Mouse (Mus musculus): ENCODE measurements at regions not wholly inside any gene's neighbourhood (a gene's known extent, or its start where the extent isn't known, plus 50 kb on each side); places are given as distances from the start of the nearest gene placed in this dataset.

DNA sequence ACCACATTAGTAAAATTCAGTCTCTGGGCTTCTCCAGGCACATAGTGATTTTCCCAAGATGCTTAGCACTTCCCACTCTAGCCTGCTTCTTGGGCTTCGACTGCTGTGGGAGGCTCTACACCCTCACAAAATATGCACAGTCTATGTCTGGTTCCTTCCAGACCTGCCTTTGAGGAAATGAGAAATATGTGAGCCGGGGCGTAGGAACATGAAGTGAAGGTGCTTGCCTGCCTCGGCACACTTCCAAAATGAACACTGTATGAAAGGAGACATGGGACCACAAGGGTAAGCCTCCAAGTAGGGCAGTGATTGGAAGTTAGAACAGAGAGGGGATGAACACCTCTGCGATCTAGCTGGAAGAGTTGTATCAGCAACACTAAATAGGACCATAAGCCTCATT lies 54.5 kb downstream of the Gm10260 start:
- DNase-seq = no peak

- no peak for DNase-seq
These were observed 55.9 kb downstream of the Gm10260 start for GRCm38 (mm10) chr13:97704541-97704940.

- DNase-seq = no peak
These were observed 61.5 kb downstream of the Gm10260 start for GRCm38 (mm10) chr13:97698967-97699366.

GRCm38 (mm10) chr13:97698317-97698716 lies 62.1 kb downstream of the Gm10260 start:
- no peak for DNase-seq

- no peak for DNase-seq
These were observed 63.2 kb downstream of the Gm10260 start for GRCm38 (mm10) chr13:97697262-97697661.

- DNase-seq = no peak
These were observed 65.4 kb downstream of the Gm10260 start for GRCm38 (mm10) chr13:97695022-97695421.

DNA sequence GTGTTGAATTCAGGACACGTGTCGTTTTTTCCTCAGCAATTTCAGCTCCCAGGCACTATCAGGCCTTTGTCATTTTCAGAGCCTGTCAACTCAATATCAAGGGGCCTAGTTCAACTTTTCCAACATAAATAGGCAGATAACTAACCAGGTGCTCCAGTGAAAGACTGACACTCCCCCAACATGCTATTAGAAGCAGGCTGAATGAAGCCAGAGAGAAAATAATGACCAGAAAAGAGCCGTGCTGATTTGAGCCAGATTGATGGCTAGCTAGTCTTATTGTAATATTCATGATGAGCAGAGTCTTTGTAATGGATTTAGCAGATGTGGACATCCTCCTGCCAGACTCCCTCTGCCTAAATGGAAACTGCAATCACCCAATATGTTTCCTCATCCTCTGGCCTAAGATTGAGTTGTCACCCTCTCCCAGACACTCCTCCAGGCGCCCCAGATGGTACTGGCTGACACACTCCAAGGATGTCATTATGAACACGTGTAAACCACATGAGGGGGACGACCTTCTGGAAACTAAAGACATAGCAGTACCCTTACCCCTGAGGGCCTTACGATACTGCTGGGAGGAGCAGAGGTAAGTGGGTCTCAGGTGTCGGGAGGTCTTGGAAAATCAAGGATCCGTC lies 66.0 kb downstream of the Gm10260 start:
- peak; percentile 41 for DNase-seq

GRCm38 (mm10) chr13:97688310-97688886 lies 72.0 kb downstream of the Gm10260 start:
- no peak for DNase-seq

DNA sequence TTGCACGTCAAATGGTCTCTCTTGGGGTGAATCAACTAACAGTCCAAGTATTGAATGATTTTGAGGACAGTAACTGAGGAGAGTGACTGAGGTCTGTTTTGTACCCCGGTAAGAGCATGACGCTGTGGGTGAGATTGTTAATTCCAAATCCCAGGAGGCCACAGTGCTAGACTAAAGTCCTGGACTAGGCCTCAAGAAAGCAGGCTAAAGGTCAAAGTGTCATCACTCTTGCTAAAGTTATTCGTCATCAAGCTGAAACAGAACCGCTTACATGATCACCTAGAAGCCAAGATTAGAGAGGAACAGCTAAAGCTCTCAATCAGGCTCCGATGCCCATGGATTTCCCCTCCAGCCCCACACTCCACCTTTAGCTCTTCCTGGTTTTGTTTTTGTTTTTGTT lies 76.6 kb downstream of the Gm10260 start:
- no peak for DNase-seq

DNA sequence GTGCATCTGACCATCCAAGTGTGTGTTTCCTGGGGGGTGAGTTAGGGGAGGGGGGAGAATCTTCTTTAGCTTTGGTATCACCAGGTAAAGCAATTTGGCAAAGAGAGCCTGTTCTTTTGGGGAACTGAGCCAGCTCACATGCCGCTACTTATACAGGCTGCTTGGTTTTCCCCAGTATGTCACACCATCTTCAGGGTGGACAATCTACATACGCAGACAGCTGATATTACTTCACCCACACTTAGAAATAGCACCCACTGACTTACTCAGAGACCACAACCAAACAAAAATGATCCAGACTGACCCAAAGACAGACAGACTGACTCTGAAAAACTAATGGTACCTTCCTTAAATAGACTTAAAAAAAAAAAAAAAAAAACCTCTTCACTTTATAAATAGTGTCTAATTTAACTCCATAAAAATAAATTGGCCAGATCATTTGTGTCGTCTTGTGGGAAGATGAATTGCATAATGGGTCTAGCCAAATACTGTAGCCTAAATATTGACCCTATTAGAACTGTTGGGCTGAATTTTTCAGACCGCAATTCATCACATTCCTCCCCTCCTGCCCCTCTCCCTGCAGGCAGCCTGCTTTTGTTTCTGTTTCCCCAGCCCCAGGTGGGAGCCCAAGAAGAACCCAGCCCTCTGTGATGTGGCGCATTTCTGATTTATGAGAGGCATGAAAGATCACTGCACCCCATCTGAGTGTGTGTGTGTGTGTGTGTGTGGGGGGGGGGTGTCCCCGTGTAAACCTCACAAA lies 79.0 kb downstream of the Gm10260 start:
- peak; percentile 39 for DNase-seq

- no peak for DNase-seq
These were observed 80.0 kb downstream of the Gm10260 start for GRCm38 (mm10) chr13:97680283-97680896.

GRCm38 (mm10) chr13:97678991-97679390 lies 81.4 kb downstream of the Gm10260 start:
- no peak for DNase-seq

- DNase-seq = no peak
These were observed 83.8 kb downstream of the Gm10260 start for GRCm38 (mm10) chr13:97676536-97677048.

DNA sequence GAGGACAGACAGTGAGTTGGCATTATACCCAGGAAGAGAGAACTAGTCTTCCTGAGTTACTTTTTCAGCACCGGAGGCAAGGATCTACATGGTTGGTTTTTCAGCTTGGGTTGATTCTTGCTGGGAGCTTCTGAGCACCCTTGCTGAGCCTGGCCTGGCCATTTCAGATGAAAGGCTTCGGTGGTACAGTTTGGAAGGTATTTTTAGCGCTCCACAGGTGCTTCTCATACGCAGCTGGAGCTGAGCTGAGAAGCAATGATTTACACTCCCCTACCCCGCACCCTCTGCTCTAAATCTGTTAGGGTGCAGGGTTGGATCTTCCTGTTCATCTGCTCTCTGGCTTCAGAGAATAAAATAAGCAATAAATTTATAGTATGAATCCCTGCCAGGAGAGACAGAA lies 87.3 kb downstream of the Gm10260 start:
- DNase-seq = no peak

DNA sequence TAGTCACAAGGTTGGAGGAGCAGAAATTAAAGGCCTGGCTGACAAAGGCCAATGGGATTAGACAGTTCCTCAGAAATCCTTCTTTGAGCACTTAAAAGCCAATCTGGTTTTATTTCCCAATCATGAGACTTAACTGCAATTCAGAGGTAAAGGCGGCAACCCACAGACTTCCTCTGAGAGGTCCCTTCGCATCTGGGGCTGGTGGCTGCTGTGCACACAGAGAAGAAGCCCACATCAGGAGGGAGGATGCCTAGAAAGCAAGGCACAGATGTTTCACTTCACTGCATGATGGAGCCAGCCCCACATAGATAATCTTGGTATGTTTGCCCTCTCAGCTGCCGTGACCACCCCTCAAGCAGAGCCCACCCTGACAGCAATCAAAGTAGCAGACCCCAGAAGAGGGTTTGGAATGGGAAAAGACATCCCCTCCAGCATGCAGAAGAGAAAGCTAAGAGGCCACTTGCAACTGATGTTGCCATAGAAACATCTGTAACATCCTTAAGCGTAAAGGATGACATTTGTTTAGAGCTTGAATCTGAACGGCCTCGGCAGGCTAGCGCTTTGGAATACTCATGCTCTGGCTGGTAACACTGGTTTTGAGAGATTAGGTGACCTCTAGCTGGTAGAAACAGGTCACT lies 88.3 kb downstream of the Gm10260 start:
- DNase-seq = no peak

- no peak for DNase-seq
These were observed 91.1 kb downstream of the Gm10260 start for GRCm38 (mm10) chr13:97669366-97669765.

DNA sequence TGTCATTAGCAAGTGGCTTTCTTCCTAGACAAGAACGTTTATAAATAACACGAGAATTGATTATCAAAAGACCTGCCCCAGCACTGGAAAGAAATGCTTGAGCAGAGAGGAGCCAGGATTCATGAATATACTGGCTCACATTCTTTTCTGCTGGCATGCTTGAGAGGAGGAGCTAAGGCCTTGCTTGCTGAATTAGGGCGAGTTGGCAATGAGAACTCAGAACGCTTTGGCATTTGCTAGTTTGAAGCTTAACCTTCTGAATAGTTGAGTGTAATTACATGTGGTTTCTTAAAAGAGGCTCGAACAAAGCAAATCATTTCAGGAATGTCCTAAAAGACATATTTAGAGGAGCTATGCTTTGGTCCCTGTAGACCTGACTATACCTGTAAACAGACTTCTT lies 91.5 kb downstream of the Gm10260 start:
- DNase-seq = no peak

DNA sequence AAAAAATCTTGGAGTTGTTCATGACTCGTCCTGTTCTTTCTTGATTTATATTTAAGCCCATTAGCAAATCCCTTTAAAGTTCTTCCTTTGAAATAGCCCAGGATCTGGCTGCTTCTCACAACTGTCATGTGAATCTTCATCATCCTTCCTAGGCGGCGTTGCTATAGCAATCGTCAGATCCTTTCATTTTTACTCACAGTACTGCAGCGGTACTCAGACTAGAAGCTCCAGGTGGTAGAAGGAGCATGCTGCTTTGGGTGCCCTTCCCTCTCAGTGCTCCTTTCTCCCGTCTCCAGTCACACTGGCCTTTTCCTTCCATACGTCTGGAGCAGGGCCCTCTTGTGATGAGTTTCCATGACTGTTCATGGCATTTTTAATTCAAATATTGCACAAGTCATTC lies 93.1 kb downstream of the Gm10260 start:
- DNase-seq = no peak

GRCm38 (mm10) chr13:97666761-97667160 lies 93.7 kb downstream of the Gm10260 start:
- DNase-seq = no peak

GRCm38 (mm10) chr13:97665226-97665625 lies 95.2 kb downstream of the Gm10260 start:
- no peak for DNase-seq

DNA sequence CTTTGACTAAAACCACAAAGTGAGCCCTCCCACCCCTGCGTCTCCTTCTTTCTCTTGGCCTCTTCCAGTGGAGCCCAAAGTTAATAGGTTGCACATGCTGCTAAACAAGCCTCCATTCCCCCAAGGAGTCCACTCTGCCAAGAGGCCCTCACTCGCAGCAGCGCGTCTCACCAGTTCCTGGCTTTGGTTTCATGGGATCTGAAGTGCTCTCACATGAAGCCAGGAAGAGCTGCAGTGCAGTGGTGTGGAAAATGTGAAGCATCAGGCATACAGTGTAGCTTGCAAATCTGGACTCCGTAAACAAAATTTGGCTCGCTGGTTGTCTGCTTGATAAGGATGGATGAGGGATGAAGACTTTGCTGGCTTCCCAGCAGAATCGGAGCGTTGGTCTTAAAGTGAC lies 97.7 kb downstream of the Gm10260 start:
- peak; percentile 29 for DNase-seq

DNA sequence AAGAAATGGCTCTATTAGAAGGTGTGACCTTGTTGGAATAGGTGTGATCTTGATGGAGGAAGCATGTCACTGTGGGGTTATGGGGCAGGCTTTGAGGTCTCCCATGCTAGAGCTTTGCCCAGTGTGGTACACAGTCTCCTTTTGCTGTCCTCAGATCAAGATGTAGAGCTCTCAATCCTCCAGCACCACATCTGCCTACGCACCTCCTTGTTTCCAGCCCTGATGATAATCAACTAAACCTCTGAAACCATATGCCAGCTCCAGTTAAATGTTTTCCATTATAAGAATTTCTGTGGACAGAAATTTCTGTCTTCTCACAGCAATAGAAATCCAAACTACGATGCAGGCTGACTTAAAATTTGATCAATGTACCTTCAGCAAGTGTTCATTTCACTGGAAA lies 103.8 kb downstream of the Gm10260 start:
- DNase-seq = no peak

DNA sequence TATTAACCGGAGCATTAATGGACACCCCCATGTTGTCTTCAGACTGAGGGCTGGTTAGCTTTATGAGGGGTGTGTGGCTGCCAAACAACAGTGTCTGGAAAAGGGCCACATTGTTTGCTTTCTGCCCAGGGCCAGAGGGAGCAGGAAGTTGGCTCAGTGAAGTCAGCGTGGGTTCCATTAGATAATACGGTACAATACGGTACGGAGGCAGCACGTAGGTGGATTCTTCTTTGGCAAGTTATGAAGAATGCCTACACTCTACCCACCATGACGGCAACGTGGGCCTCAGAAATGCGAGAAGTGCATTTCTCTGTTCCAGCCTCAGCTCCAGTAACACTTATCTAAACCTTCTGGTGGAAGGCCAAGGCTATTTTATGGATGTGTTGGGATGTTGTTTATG lies 108.2 kb downstream of the Gm10260 start:
- DNase-seq = no peak

Data from embryo, embryonic 11 days (tissue).